Mouse (Mus musculus) inflammation-experienced regulatory T-cells, adult 6 months (primary cell): ENCODE results near the gene Foxe3. TPM values are rescaled to one million over a fixed set of nuclear protein-coding genes. Genes with fewer than 3 reads are reported as not detected.
"Not testable (repeated sequence)": the region's sequence is repeated elsewhere in the genome, so short reads cannot be mapped to it uniquely, and the experiment has no call there.

Experiments used
- ATAC-seq: one replicate; pipeline ENCODE4 v1.8.0; 2017
- polyA plus RNA-seq, 3 experiments: library from polyadenylated mRNA; unstranded; fragments of 100-300 nt; shearing (Covaris generic); gene quantifications; one replicate each; pipeline ENCODE4 v1.2.1; 2017

The Foxe3 gene
- not detected for polyA plus RNA-seq

DNA sequence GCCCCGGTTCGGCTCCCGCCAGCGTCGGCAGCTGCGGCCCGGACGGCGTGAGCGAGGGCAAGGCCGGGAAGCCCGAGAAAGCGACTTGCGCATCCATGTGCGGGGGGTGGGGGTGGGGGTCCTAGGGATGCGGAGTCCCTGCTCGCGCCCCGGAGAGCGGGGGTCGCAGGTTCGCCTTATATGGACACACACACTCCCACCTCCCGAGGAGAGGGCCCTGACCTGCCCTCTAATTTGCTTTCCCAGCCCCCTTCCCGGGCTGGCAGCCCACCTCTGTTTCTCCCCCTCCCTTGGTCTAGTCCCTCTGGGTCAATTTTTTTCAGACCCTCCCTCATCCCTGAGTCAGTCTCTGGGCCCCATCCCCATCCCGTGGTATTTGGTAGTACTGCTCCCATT is at the start of gene Foxe3:
Gene Foxe3, minus strand, starts transcription at position 97 of the 396 bp plus-strand sequence.
- no peak for ATAC-seq

DNA sequence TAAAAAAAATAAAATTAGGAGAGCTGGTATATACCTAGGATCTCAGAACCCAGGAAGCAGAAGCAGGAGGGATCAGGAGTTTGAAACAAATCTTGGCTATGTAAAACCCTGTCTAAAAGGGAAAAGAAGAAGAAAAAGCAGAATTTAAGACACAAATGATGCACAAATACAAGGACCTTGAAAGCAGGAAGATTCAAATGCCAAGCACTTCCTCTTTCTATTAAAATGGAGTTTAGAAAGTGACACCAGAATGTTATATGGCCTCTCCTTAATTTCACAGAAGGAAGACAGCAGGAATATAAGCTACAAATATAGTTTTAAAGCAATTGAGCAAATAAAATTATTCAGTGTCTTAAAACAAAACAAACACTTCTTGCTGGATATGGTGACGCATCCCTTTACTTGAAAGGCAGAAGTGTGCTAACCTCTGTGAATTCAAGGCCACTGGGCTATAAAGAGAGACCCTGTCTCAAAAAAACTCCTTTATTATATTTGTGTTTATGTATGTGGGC is 47.5 kb upstream of the Foxe3 start:
- ATAC-seq = no peak

DNA sequence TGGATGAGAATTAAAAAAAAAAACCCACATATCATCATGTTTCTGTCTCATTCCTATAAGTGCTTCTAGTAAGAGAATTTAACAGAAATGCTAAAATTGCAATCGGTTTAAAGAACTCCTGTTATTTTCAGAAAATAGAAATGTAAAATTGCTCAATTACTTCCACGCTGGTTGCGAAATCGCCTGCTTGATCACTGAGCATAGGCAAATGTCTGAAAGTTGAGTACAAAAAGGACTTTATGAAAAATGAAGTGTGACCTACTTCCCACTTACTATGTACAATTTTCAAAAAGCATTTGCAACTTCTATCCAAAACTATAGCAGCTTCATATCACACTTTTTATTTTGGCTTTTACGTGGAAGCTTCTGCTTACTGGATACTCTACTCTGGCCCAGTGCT is 44.9 kb upstream of the Foxe3 start:
- ATAC-seq = no peak

DNA sequence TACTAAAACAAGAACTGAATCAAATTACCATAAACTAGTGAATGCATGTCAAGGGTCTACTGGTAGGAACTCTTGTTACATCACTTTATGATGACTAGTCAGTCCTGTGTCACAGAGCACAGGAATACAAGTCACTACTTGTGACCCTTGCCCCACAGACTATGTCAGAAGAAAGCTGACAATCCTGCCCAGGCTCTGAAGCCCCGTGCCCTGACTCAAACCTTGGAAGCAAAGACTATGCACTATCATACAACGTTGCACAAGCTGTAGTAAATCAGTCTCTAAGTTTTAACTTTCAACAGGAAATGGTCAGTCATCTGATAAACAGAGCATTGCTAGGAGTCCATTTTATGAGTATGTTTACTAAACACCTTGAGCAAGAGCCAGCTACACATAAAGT is 35.1 kb upstream of the Foxe3 start:
- not testable (repeated sequence) for ATAC-seq

DNA sequence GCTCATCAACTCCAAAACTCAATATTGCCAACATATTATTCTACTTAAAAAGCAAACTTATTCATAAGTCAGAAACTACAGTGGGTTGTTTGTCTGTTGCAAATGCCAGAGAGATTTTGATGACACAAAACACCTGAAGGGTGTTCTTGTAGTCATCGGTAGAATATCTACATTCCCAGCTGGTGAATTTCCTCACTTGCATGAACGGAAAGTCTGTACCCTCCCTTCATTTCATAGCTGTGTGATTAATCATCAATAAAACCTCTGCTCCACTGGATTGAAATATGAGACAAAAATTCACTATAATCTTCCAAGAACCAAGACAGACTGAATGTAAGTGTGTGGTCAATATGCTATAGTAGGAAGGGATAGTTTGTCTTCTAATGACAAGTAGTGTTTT is 33.7 kb upstream of the Foxe3 start:
- no peak for ATAC-seq

DNA sequence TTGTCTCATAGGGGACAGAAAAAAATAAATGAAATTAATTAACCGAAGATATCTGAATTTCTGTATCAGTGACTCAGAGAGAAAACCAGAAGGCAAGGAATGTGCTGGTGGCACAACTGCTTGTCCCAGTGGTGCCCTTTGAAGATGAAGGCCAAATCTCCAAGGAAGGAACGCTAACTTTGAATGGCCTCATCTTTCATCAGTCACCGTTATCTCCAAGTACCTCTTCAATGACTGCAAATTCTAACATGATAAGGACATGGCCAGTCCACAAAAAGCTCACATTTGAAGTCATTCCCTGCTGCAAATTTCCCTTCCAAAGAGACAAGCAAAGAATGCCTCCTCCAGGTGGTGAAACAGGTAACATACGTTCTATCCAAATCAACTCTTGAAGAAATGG is 33.0 kb upstream of the Foxe3 start:
- no peak for ATAC-seq

DNA sequence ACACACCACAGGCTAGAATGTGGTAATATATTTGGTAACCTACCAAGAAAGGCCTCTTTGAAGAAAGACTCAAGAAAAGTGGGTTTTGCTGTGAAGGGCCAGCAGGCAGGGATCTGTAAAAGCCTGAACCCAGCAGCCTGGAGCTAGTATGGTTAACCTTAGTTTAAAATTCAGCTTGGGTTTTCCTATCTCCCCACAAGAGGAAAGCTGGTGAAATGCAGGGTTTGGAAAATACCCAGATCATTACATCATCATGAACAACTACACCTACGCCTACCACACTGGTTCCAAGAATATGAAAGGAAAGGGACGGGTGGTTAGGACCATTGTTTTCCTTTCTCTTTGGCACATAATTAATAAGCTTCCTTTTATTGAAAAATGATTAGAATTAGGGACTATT is 32.4 kb upstream of the Foxe3 start:
- no peak for ATAC-seq

DNA sequence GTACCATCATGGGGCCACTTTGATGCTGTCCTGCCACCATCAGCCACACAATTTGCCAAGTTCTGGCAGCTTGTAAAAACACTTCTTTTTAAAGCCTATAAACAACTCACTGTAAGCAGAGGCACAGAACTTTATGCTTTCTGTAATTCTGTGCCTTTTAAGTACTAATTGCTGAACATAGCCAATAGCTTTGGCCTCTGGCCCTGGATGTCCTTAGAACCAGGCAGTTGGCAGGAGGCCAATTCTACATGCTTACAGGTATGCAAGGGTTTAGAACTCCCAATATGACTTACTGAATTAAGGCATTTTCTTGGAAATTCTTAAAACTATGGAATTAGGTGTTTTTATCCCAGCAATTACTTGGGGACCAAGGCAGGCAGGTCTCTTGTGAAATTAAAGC is 31.6 kb upstream of the Foxe3 start:
- ATAC-seq = no peak

DNA sequence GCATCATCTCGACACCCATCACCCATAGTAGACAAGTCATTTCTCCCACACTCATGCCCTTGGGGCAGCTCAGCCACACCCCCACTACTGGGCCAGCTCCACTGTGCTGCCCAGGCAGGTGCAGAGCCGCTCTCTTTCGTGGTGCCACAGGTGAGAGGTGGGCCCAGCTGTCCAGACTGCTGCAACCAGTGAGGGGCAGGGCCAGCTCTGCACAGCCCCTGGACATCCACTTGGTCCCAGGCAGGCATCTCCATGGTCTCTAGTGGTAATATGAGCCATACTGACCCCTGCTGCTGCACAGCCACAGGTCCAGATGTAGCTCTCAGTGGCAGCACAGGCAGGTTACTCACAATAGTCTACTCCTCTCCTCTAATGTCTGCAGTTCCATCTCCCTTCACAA is 27.4 kb upstream of the Foxe3 start:
- no peak for ATAC-seq

DNA sequence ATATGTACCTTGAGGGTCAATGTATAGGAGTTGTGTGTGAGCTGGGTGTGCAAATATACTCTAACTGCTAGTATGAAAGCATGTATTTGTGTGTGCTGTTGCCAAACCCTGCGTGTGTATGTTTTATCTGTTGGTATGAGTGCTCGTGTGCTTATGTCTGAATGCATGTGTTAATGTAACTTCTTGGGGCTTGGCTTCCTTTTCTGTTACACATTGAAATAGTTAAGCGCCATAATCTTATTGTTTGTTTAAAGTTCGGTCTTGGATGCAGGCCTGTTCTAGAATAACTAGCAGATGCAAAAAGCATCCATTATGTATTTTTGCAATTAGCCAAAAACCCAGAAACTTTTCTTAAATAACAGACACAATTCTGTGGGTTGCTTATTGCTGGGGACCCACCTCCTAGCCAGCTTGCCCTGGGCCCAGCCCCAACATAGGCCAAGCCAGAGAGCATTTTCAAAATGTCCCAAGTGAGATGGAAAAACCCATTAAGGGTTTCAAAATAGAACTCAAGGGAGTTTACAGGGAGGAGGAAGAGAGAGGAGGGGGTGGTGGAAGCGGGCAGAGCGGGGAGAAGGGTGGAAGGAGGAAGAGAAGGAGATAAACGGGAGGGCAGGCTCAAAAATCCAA is 22.2 kb upstream of the Foxe3 start:
- ATAC-seq = no peak

DNA sequence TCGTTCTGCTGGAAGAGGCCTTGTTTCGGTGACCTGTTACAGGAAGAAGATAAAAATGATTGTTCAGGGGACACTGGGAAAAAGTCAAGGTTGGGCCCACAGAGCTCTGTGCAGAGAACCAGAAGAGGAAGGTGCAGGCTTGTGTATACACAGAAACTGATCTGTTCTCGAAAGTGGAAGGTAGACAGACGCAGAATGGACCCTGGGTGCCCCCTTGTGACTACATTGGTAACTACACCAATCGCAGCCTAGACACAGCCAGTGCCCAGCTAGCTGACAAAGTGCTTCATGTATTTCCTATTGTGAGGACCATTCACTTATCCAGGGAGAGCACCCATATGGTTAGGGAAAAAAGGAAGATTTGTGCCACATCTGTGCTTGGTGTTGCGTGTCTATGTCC is 21.6 kb upstream of the Foxe3 start:
- ATAC-seq = peak; percentile 85

DNA sequence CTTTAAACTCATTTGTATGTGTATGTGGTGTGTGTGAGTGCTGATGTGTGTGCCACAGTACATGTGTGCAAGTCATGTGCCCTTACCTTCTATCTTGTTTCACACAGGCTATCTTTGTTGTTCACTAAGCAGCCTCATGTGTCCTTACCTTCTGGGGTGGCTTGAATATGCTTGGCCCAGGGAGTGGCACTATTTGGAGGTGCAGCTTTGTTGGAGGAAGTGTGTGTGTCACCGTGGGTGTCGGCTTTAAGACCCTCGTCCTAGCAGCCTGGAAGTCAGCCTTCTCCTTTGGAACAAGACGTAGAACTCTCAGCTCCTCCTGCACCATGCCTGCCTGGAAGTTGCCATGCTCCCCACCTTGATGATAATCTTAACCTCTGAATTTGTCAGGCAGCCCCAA is 20.6 kb upstream of the Foxe3 start:
- no peak for ATAC-seq

DNA sequence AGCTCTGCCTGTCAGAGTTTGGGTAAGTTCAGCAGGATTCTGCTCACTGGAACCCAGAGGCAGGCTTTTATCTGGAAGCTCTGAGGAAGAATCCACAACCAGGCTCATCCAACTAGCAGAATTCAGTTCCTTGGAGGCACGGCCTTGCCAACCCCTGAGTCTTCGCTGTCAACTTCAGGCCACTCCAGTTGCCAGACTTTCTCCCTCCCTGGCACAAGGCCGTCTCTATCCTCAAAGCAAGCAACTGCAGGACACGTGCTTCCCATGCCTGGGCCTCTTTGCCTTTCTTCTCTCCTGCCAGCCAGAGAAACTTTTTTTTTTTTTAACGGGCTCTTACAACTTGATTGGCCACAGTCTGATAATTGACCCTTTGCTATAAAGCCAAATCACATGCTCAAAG is 19.2 kb upstream of the Foxe3 start:
- no peak for ATAC-seq

DNA sequence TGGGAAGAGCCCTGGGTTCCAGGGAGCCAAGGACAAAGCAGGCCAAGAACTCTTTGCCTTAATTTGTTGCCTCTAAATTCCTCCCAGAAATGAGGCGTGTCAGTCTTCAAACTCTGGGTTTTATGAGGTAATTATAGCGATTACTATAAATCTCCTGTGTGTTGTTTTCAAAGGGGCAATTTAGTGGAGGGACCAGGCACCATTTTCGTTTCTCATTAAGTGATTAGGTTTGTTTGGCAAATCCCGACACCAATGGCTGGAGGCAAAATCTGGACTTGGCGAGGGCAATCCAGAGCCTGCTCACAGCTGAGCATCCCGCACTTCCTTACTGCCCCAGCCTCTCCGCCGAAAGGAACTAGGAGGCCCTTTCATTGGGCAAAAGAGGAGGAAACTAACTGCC is 16.8 kb upstream of the Foxe3 start:
- no peak for ATAC-seq

DNA sequence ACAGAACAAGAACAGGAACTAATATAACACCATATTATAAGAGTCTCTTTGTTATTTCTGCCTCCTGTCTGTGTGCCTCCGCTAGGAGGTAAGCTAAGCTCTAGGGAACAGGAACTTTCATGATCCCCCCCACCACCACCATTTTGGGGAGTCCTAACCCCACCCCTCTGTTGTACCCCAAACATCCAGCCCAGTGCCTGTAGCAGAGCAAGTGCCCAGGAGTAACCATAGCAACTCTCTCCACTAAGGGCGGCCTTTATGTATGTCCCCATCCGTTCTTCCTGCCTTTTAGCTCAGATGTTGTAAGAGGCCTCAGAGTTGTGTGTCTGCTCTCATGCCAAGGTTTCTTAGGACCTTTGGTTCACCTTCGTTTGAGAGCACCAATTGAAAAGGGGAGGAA is 16.3 kb upstream of the Foxe3 start:
- ATAC-seq = no peak

DNA sequence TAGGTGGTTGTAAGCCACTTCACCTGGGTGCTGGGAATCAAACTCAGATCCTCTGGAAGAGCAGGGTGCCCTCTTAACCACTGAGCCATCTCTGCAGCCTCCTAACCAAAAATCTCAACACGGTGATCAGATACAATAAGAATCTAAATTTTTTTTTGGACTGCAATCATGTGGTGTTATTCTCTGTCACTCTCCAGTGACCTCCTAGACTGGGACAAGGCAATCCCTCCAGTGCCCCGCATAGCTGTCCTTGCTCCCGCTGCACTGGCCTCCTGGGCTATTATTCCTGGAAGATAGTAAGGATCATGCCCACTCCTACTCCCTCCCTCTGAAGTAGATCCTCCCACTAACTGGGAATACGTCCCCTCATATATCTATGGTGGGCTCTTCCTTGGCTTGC is 15.5 kb upstream of the Foxe3 start:
- ATAC-seq = no peak

DNA sequence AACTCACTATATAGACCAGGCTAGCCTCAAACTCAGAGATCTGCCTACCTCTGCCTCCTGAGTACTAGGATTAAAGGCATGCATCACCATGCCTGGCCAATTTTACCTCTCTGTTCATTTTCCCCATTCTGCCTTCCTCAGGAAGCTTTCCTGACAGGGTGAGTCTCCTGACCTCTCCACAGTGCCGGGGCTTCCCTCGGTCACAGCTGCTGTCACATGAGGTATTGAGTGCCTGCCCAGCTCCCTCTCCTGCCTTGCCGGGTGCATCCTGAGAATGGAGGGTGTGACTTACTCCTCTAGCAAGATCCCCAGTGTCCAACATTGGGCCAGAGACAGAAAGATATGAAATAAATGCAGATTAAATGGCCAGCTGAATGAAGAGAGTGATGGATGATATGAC is 12.4 kb upstream of the Foxe3 start:
- no peak for ATAC-seq

DNA sequence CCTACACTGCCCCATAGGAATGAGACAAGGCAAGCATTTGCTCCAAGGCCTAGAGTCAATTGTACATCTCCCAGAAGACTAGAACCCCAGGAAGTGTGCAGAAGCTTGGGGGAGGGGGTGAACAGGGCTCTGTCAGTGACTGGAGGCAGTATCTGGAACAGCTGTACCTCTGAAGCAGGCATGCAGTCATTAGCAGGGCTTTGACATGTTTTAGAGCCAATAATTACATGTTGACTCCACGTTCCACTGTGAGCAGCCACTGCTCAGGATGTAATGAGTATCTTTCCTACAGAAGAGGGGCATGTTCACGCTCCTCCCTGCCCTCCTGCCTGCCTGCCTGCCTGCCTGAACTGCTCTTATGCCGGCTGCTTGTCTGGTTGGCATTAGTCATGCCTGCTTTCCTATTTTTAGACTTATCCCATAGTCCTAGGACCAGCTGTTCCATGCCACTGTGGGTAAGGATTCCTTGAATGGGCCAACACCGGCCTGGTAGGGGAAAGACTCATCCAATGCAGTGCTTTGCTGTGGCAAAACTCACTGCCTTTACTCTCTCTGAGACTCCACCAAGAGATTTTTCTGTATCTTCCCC is 11.7 kb upstream of the Foxe3 start:
- no peak for ATAC-seq

DNA sequence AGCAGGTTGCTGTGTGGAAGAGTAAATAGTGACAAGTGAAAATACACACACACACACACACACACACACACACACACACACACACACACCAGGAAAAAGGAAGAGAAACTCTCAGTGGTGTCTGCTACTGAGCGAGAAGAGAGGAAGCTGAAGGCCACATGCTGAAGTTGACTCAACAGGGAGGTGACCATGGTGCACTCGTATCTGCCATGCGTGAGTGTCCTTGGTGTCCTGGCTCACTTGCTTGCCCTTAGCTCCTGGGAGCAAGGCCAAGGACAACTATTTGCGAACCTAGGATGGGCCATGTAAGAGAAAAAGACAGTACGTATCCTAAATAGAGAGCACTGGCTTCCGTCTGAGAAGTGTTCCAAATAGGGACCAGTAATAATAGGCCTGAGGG is 8.4 kb upstream of the Foxe3 start:
- no peak for ATAC-seq

DNA sequence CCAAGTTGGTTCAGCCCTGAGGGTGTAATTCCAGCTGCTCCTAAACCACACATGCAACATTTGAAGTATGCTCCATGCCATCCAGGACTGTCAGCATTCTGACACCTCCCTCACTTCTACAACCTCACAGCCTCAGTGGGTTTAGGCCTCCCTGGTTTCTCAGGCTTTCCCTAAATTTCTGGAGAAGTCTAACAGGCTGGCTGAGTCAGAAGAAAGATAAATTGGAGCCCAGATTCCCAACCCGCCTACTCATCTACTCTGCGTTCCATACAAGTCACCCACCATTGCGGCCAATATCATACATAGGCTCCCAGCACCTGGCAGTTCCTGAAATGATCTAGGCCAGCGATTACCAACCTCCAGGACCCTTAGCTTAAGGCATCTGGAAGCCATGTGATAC is 6.9 kb upstream of the Foxe3 start:
- no peak for ATAC-seq

DNA sequence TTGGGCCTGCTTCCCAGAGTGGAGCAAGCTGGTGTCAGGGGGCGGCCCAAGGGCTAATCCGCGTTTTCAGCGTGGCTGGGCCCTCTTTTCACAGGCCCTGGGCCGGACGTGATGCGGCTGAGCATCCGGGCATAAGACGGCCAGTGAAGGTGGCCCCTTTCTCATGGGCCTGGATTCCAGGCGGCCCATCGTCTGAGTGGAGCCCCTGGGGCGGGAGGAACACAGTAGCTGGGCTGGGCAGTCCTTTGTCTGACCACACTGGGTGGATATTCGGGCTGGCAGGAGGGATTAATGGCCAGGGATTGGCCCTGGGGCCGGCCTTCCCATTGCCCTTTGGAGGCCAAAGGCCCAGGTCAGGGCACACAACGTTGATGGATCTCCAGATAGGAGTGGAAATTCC is 3.3 kb upstream of the Foxe3 start:
- no peak for ATAC-seq

DNA sequence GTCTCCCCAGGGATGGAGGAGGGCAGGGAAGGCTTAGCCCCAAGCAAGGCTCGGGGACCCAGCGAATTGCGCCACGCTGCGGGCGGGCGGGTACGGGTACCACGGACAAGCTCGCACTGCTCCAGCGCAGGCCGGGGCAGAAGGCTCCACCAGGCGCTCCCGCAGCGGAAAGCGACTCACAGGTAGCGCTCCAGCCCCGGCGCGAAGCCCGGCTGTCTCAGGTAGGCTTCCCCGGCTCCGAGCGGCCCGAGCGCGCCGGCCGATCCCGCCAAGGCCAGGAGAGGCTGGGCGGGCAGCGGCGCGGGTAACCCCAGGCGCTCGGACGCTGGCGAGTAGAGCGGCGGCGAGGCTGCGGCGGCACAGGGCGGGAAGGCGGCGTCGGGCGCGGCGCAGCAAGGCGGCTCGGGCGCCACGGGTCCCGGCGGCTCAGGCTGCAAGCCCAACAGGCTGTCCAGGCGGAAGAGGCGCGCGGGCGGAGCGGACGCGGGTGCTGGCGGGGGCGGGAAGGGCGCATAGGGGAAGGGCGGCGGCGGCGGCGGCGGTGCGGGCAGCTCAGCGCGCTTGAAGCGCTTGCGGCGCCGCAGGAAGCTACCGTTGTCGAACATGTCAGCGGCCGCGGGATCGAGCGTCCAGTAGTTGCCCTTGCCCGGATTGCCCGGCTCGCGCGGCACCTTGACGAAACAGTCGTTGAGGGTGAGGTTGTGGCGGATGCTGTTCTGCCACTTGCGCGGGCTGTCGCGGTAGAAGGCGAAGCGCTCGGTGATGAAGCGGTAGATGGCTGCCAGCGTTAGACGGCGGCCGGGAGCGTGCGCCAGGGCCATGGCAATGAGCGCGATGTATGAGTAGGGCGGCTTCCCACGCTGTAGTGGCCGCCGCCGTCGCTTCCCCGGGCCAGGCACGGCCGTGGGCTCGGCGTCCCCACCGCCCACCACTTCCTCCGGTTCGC is 569 bp downstream of the Foxe3 start:
- no peak for ATAC-seq

DNA sequence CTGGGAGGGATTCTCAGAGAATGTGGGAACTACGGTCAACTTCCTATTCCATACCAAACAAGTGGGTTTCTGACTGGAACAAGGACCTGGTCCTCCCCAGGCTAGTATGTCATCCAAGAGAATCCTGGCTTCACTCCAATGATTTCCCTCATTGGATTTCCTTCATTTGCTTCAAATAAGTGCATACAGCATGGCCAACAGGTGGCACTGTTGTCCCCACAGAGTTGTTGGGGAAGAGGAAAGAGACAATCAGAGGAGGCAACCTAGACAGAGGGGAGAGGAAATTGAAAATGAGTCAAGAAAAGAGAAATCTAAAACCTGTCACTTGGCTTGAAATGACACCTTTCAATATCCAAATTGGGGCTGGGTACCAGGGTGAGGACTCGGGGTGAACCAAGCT is 8.7 kb downstream of the Foxe3 start:
- peak; percentile 78 for ATAC-seq

DNA sequence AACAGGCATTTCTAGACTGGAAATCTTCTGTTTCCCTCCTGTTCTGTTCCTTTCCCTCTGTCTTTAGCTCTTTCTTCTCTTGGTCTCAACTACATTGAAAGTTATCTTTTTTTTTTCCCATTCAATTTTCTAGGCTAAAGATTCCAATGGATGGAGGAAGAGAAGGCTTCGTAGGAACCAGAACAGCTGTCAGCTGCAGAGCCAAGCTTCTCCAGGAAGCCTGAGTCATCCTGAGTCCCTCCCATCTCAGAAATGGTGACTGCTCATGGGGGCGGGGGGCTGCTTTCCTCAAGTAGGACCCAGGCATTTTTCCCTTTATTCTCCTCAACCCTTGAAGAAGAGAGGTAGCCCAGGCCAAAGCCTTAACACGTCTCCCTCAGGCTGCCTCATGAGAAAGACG is 9.8 kb downstream of the Foxe3 start:
- ATAC-seq = no peak
